15 mouse cellular contexts compared by ENCODE assay signal in genomic region chr13:85311547-85311946, GRCm38 (mm10). TPM values are rescaled to one million over a fixed set of nuclear protein-coding genes. Genes with fewer than 3 reads are reported as not detected.
A peak's percentile ranks its signal among the peaks of the same experiment; 100 is the strongest.
DNase-seq lines count a peak whose midpoint lies in the region; ATAC-seq and TF ChIP-seq lines count a peak whose summit lies in the region.
"Had no signal": no experiment of that assay in that cellular context is flagged by ENCODE, and none has a peak within 500 bp of the region (broad histone marks: within the 10 kb centered on the region; RNA-seq: fewer than 3 reads in every experiment).

No protein-coding gene starts in this region.

- peak; percentile 49; the same call in 1 of the 2 replicates for ATAC-seq in forebrain, embryonic 16.5 days
- no peak for ATAC-seq in forebrain, embryonic 11.5 days (replicated peaks; ENCODE audit: low FRiP score)
- ATAC-seq in midbrain, embryonic 11.5 days (ENCODE audit: low FRiP score): no peak
- no peak for ATAC-seq in midbrain, embryonic 13.5 days

- no peak overlapping the region for H3K9ac ChIP-seq in forebrain, embryonic 16.5 days (replicated peaks; ENCODE audit: low read depth, low read length)
- H3K9ac ChIP-seq in forebrain, embryonic 11.5 days (ENCODE audit: low read length): no peak overlapping the region
- H3K9ac ChIP-seq in midbrain, embryonic 11.5 days (ENCODE audit: low read length): no peak overlapping the region
- H3K9ac ChIP-seq in midbrain, embryonic 13.5 days (replicated peaks): no peak overlapping the region
- H3K9ac ChIP-seq: kidney, embryonic 15.5 days; lung, embryonic 15.5 days; neural tube, embryonic 13.5 days had no signal

- intact Hi-C loops in gastrocnemius, postnatal 14 days (cut with DNase I; ENCODE audit: low total_unique reads): no loop called here

- H3K4me2 ChIP-seq in forebrain, embryonic 16.5 days (ENCODE audit: low read length): no peak overlapping the region
- H3K4me2 ChIP-seq in forebrain, embryonic 11.5 days (ENCODE audit: low read depth, low read length, severe bottlenecking): no peak overlapping the region
- H3K4me2 ChIP-seq in midbrain, embryonic 11.5 days: no peak overlapping the region
- H3K4me2 ChIP-seq in midbrain, embryonic 13.5 days (replicated peaks): no peak overlapping the region
- H3K4me2 ChIP-seq: kidney, embryonic 15.5 days; liver, embryonic 11.5 days; lung, embryonic 15.5 days; neural tube, embryonic 13.5 days had no signal

- no peak for DNase-seq in forebrain, embryonic 11.5 days (ENCODE audit: low spot score)
- peak; percentile 54 for DNase-seq in midbrain, embryonic 11.5 days (ENCODE audit: low spot score, missing footprints)
- peak; percentile 35 to 66 for DNase-seq in cerebellum, adult 2 months
- DNase-seq in gastrocnemius, postnatal 25 days: no peak
- no peak for DNase-seq in gastrocnemius, postnatal 14 days
- no peak for DNase-seq in gastrocnemius, postnatal 10 days
- DNase-seq: adrenal gland, postnatal 14 days; heart, postnatal 36 days had no signal

- no peak for TF ChIP-seq POLR2A in cerebellum, adult 2 months (IDR thresholded peaks at IDR 0.05; ENCODE audit: borderline replicate concordance, insufficient read depth, low read length)

- H3K4me1 ChIP-seq in forebrain, embryonic 16.5 days (replicated peaks; ENCODE audit: control insufficient read depth, insufficient read depth, low read length): no peaks in the 10 kb centered on the region; the same call in 1 of the 2 replicates
- no peaks in the 10 kb centered on the region for H3K4me1 ChIP-seq in forebrain, embryonic 11.5 days (replicated peaks; ENCODE audit: control insufficient read depth, insufficient read depth, low read length)
- H3K4me1 ChIP-seq in midbrain, embryonic 11.5 days (ENCODE audit: control insufficient read depth, insufficient read depth, low read length): no peaks in the 10 kb centered on the region
- H3K4me1 ChIP-seq in midbrain, embryonic 13.5 days (replicated peaks): no peaks in the 10 kb centered on the region
- no peaks in the 10 kb centered on the region for H3K4me1 ChIP-seq in cerebellum, adult 2 months (ENCODE audit: control insufficient read depth, insufficient read depth, low read length)
- H3K4me1 ChIP-seq: kidney, embryonic 15.5 days; lung, embryonic 15.5 days; neural tube, embryonic 13.5 days had no signal

- H3K36me3 ChIP-seq in forebrain, embryonic 16.5 days (ENCODE audit: control insufficient read depth, insufficient read depth): no peaks in the 10 kb centered on the region
- no peaks in the 10 kb centered on the region for H3K36me3 ChIP-seq in forebrain, embryonic 11.5 days (ENCODE audit: control insufficient read depth, insufficient read depth, low read length)
- H3K36me3 ChIP-seq in midbrain, embryonic 11.5 days (ENCODE audit: control insufficient read depth, insufficient read depth, low read length): no peaks in the 10 kb centered on the region
- no peaks in the 10 kb centered on the region for H3K36me3 ChIP-seq in midbrain, embryonic 13.5 days
- H3K36me3 ChIP-seq: kidney, embryonic 15.5 days; lung, embryonic 15.5 days; neural tube, embryonic 13.5 days had no signal

- H3K9me3 ChIP-seq in forebrain, embryonic 16.5 days (ENCODE audit: control insufficient read depth, low read length): no peaks in the 10 kb centered on the region
- no peaks in the 10 kb centered on the region for H3K9me3 ChIP-seq in forebrain, embryonic 11.5 days (ENCODE audit: control insufficient read depth, low read length)
- H3K9me3 ChIP-seq in midbrain, embryonic 11.5 days (ENCODE audit: control insufficient read depth, low read length): no peaks in the 10 kb centered on the region
- H3K9me3 ChIP-seq in midbrain, embryonic 13.5 days: no peaks in the 10 kb centered on the region
- H3K9me3 ChIP-seq: kidney, embryonic 15.5 days; lung, embryonic 15.5 days; neural tube, embryonic 13.5 days had no signal

- H3K27me3 ChIP-seq in forebrain, embryonic 16.5 days (replicated peaks; ENCODE audit: control insufficient read depth, insufficient read depth, low read length): no peaks in the 10 kb centered on the region
- H3K27me3 ChIP-seq in forebrain, embryonic 11.5 days (ENCODE audit: control insufficient read depth, insufficient read depth, low read length): no peaks in the 10 kb centered on the region
- H3K27me3 ChIP-seq in midbrain, embryonic 11.5 days (ENCODE audit: control insufficient read depth, insufficient read depth, low read length): no peaks in the 10 kb centered on the region
- H3K27me3 ChIP-seq in midbrain, embryonic 13.5 days: no peaks in the 10 kb centered on the region
- no peaks in the 10 kb centered on the region for H3K27me3 ChIP-seq in cerebellum, adult 2 months (ENCODE audit: control insufficient read depth, insufficient read depth, low read length)
- H3K27me3 ChIP-seq: kidney, embryonic 15.5 days; lung, embryonic 15.5 days; neural tube, embryonic 13.5 days had no signal

- TF ChIP-seq CTCF in cerebellum, adult 2 months (IDR thresholded peaks at IDR 0.05; ENCODE audit: borderline replicate concordance, insufficient read depth, low read depth, low read length): no peak

- 54% methylated on average over 2 of the region's 2 CpGs for WGBS in forebrain, embryonic 16.5 days
- WGBS in forebrain, embryonic 11.5 days: 90% methylated on average over 2 of the region's 2 CpGs
- 90% methylated on average over 2 of the region's 2 CpGs for WGBS in midbrain, embryonic 11.5 days
- WGBS in midbrain, embryonic 13.5 days: 93% methylated on average over 2 of the region's 2 CpGs
- 31% methylated on average over 2 of the region's 2 CpGs for WGBS in cerebellum, adult 2 months

- H3K4me3 ChIP-seq in forebrain, embryonic 16.5 days (replicated peaks; ENCODE audit: low read length): no peak overlapping the region
- no peak overlapping the region for H3K4me3 ChIP-seq in forebrain, embryonic 11.5 days (ENCODE audit: low read depth, low read length)
- no peak overlapping the region for H3K4me3 ChIP-seq in midbrain, embryonic 11.5 days (ENCODE audit: low read depth, low read length)
- H3K4me3 ChIP-seq in midbrain, embryonic 13.5 days (replicated peaks): no peak overlapping the region
- no peak overlapping the region for H3K4me3 ChIP-seq in cerebellum, adult 2 months (replicated peaks; ENCODE audit: insufficient read depth, low read depth, low read length)
- H3K4me3 ChIP-seq: kidney, embryonic 15.5 days; left cerebral cortex, adult 2 months; lung, embryonic 15.5 days; neural tube, embryonic 13.5 days had no signal

- no peak overlapping the region; the same call in 1 of the 2 replicates for H3K27ac ChIP-seq in forebrain, embryonic 16.5 days (ENCODE audit: low read length)
- no peak overlapping the region for H3K27ac ChIP-seq in forebrain, embryonic 11.5 days (ENCODE audit: low read depth, low read length)
- H3K27ac ChIP-seq in midbrain, embryonic 11.5 days (ENCODE audit: low read depth, low read length): no peak overlapping the region
- no peak overlapping the region for H3K27ac ChIP-seq in midbrain, embryonic 13.5 days
- no peak overlapping the region for H3K27ac ChIP-seq in cerebellum, adult 2 months (ENCODE audit: insufficient read depth, low read length)
- H3K27ac ChIP-seq: kidney, embryonic 15.5 days; left cerebral cortex, adult 2 months; lung, embryonic 15.5 days; neural tube, embryonic 13.5 days had no signal

RNA-seq across cellular contexts. Expression of gene Rasa1, which starts 22.6 kb away (rescaled TPM):
- polyA plus RNA-seq in forebrain, embryonic 16.5 days (2015; fragmentation: Nextera tagmentation; extraction: Ambion mirVana): 68.1 and 70.3 TPM in 2 replicates
- polyA plus RNA-seq in forebrain, embryonic 11.5 days (2014; fragmentation: Nextera tagmentation; extraction: Ambion mirVana): 59.2 and 65.4 TPM in 2 replicates
- 57.4 and 58.5 TPM in 2 replicates for polyA plus RNA-seq in midbrain, embryonic 11.5 days (2014; fragmentation: Nextera tagmentation; extraction: Ambion mirVana)
- polyA plus RNA-seq in midbrain, embryonic 13.5 days (2015; fragmentation: Nextera tagmentation; extraction: Ambion mirVana): 74.0 and 77.1 TPM in 2 replicates
- polyA plus RNA-seq in cerebellum, adult 2 months (2012; rRNA removed): 40.9 and 43.8 TPM in 2 replicates
- total RNA-seq in gastrocnemius, postnatal 25 days (2021): 10 to 100 TPM; 14.9 to 15.4 TPM
- 10 to 100 TPM; 17.2 to 19.3 TPM for total RNA-seq in gastrocnemius, postnatal 14 days (2021)
- 10 to 100 TPM; 22.6 to 31.1 TPM for total RNA-seq in gastrocnemius, postnatal 10 days (2021)

Comparison
In these comparisons a context has a peak if more than half of its experiments do, and no peak if none do; other contexts are left out.
1. DNase-seq: peak in midbrain, embryonic 11.5 days (single experiment) and cerebellum, adult 2 months (2 of 2); none in forebrain, embryonic 11.5 days (single experiment), gastrocnemius, postnatal 25 days (single experiment), gastrocnemius, postnatal 14 days (single experiment) and gastrocnemius, postnatal 10 days (single experiment).